Mouse (Mus musculus) urinary bladder, adult 18-20 months (tissue): Measurements from ENCODE around the gene Cenpn.

ENCODE experiments used
- DNase-seq, 2 experiments: peaks; one replicate each; pipeline ENCODE4 v3.0.0; 2022; ENCODE audit warnings: low spot score in 2 of 2, mixed read lengths in 2 of 2

Gene Cenpn

GRCm38 (mm10) chr8:116921337-116922059 is at the start of gene Cenpn, which contains the start of gene Cmc2:
Gene Cenpn (plus strand): TSS chr8:116921730.
Gene Cmc2 (minus strand): TSS chr8:116921455.
- DNase-seq = peak; percentile 82 to 93

- no peak for DNase-seq
Observed at GRCm38 (mm10) chr8:116872761-116873342, 48.7 kb upstream of the Cenpn start.

GRCm38 (mm10) chr8:116873586-116873985 is 47.9 kb upstream of the Cenpn start:
- DNase-seq = no peak

GRCm38 (mm10) chr8:116873986-116874385 is 47.5 kb upstream of the Cenpn start:
- no peak for DNase-seq

GRCm38 (mm10) chr8:116875798-116876450 is 45.6 kb upstream of the Cenpn start:
- no peak for DNase-seq

GRCm38 (mm10) chr8:116881396-116881795 is 40.1 kb upstream of the Cenpn start:
- no peak for DNase-seq

GRCm38 (mm10) chr8:116887813-116888212 is 33.7 kb upstream of the Cenpn start:
- DNase-seq = no peak

- DNase-seq = no peak
Observed at GRCm38 (mm10) chr8:116891446-116891845, 30.1 kb upstream of the Cenpn start.

GRCm38 (mm10) chr8:116892130-116892529 is 29.4 kb upstream of the Cenpn start:
- no peak for DNase-seq

GRCm38 (mm10) chr8:116892636-116893035 is 28.9 kb upstream of the Cenpn start:
- DNase-seq = no peak

- no peak for DNase-seq
Observed at GRCm38 (mm10) chr8:116893938-116894337, 27.6 kb upstream of the Cenpn start.

- DNase-seq = no peak
Observed at GRCm38 (mm10) chr8:116895521-116895920, 26.0 kb upstream of the Cenpn start.

GRCm38 (mm10) chr8:116904736-116905135 is 16.8 kb upstream of the Cenpn start:
- DNase-seq = no peak

GRCm38 (mm10) chr8:116905252-116905651 is 16.3 kb upstream of the Cenpn start:
- no peak for DNase-seq

GRCm38 (mm10) chr8:116905836-116906235 is 15.7 kb upstream of the Cenpn start:
- no peak for DNase-seq

- peak in 1 of 2 experiments; percentile 50 for DNase-seq
Observed at GRCm38 (mm10) chr8:116921005-116921336, 559 bp upstream of the Cenpn start.

GRCm38 (mm10) chr8:116922060-116922757 is 679 bp downstream of the Cenpn start:
- no peak for DNase-seq

- DNase-seq = no peak
Observed at GRCm38 (mm10) chr8:116923526-116923925, 2.0 kb downstream of the Cenpn start.

GRCm38 (mm10) chr8:116927880-116928279 is 6.3 kb downstream of the Cenpn start:
- DNase-seq = no peak

- no peak for DNase-seq
Observed at GRCm38 (mm10) chr8:116928588-116928987, 7.1 kb downstream of the Cenpn start.

GRCm38 (mm10) chr8:116934976-116935375 is 13.4 kb downstream of the Cenpn start:
- no peak for DNase-seq

GRCm38 (mm10) chr8:116935506-116935905 is 14.0 kb downstream of the Cenpn start:
- no peak for DNase-seq
